Mouse (Mus musculus): Measurements from ENCODE around the gene Il2rb. TPM values are rescaled to one million over a fixed set of nuclear protein-coding genes. Genes with fewer than 3 reads are reported as not detected.

The Il2rb gene
- total RNA-seq, 1 experiment = 0.62 TPM

DNA sequence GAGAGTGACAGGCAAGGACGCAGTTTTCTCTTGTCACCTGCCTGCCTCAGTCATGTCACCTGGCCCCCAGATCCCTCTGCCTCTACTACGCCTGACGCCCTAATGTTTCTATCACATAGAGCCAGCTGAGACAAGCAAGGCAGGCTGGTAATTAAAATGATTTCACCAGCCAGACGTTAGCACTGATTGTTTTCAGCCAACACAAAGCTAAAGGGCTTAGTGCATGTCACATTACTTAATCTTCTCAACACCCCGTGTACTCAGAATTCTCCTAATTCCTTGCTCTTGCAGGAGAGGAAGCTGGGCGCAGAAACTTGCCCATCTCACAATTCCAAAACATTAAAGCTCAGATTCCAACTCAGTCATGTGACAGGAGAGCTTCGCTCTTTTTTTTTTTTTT lies 13.4 kb upstream of the Il2rb start:
- H3K4me3 ChIP-seq (ENCODE audit: insufficient read depth in 1 of 2, low read depth in 1 of 2, low read length in 2 of 2, poor library complexity in 1 of 2, severe bottlenecking in 1 of 2) = no peak overlapping the region
- in situ Hi-C loops (cut with MboI; ENCODE audit: low sequenced_read_pairs in 2 of 2, unreplicated experiment in 2 of 2) = no loop called here
- DNase-seq (ENCODE audit: low read depth, low spot score) = no peak
- no peak for TF ChIP-seq CHD2 (IDR thresholded peaks at IDR 0.05; ENCODE audit: low read depth, low read length)
- TF ChIP-seq ZNF384 (IDR thresholded peaks at IDR 0.05; ENCODE audit: low read depth, low read length) = no peak
- TF ChIP-seq MAFK (IDR thresholded peaks at IDR 0.05; ENCODE audit: insufficient read depth, low read depth, low read length) = no peak
- TF ChIP-seq ZC3H11A (IDR thresholded peaks at IDR 0.05; ENCODE audit: borderline replicate concordance, low read depth, low read length) = no peak
- TF ChIP-seq HCFC1 (IDR thresholded peaks at IDR 0.05; ENCODE audit: borderline replicate concordance, insufficient read depth, low read length) = no peak
- H3K9ac ChIP-seq (ENCODE audit: insufficient read depth, low read depth, low read length, poor library complexity, severe bottlenecking) = no peak overlapping the region
- H3K4me1 ChIP-seq (ENCODE audit: control insufficient read depth in 2 of 2, insufficient read depth in 2 of 2, low read length in 2 of 2, poor library complexity in 1 of 2) = peaks cover 0 to 8% of the 10 kb centered on the region in 2 experiments; a peak in 2 of 4 replicates
- no peak overlapping the region for H3K27ac ChIP-seq (ENCODE audit: insufficient read depth, low read depth, low read length, poor library complexity, severe bottlenecking)
- H3K9me3 ChIP-seq (ENCODE audit: control insufficient read depth, insufficient read depth, low read depth, low read length) = no peaks in the 10 kb centered on the region
- H3K36me3 ChIP-seq (ENCODE audit: control insufficient read depth, insufficient read depth, low read length, poor library complexity, severe bottlenecking) = no peaks in the 10 kb centered on the region

DNA sequence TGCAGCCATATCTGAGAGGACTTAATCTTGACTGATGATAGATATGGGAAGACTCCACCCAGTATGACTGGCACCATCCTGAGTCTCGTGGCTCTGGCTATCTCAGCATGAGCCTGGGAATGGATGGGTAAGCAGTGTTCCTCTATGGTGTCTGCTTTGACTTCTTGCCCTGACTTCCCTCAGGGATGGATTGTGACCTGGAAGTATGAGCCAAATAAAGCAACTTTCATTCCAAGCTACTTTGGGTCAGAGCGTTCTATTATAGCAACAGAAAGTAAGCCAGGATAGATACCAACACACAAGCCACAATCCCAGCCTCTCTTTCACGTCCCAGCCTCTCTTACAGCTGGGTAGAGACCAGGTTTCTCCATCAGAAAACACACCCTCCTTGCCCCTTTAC lies 10.5 kb upstream of the Il2rb start:
- Histone ChIP-seq H3K4me1 (ENCODE audit: control insufficient read depth in 2 of 2, insufficient read depth in 2 of 2, low read length in 2 of 2, poor library complexity in 1 of 2) (peaks cover 0 to 8% of the 10 kb centered on the region in 2 experiments; a peak in 2 of 4 replicates), H3K9me3 (ENCODE audit: control insufficient read depth, insufficient read depth, low read depth, low read length) (no peaks in the 10 kb centered on the region), H3K9ac (ENCODE audit: insufficient read depth, low read depth, low read length, poor library complexity, severe bottlenecking) (no peak overlapping the region), H3K4me3 (ENCODE audit: insufficient read depth in 1 of 2, low read depth in 1 of 2, low read length in 2 of 2, poor library complexity in 1 of 2, severe bottlenecking in 1 of 2) (no peak overlapping the region), H3K27ac (ENCODE audit: insufficient read depth, low read depth, low read length, poor library complexity, severe bottlenecking) (no peak overlapping the region), H3K36me3 (ENCODE audit: control insufficient read depth, insufficient read depth, low read length, poor library complexity, severe bottlenecking) (no peaks in the 10 kb centered on the region)
- TF ChIP-seq MAFK (IDR thresholded peaks at IDR 0.05; ENCODE audit: insufficient read depth, low read depth, low read length) (no peak), ZC3H11A (IDR thresholded peaks at IDR 0.05; ENCODE audit: borderline replicate concordance, low read depth, low read length) (no peak), ZNF384 (IDR thresholded peaks at IDR 0.05; ENCODE audit: low read depth, low read length) (no peak), HCFC1 (IDR thresholded peaks at IDR 0.05; ENCODE audit: borderline replicate concordance, insufficient read depth, low read length) (no peak), CHD2 (IDR thresholded peaks at IDR 0.05; ENCODE audit: low read depth, low read length) (no peak)
- in situ Hi-C loops (cut with MboI; ENCODE audit: low sequenced_read_pairs in 2 of 2, unreplicated experiment in 2 of 2) = no loop called here
- no peak for DNase-seq (ENCODE audit: low read depth, low spot score)

DNA sequence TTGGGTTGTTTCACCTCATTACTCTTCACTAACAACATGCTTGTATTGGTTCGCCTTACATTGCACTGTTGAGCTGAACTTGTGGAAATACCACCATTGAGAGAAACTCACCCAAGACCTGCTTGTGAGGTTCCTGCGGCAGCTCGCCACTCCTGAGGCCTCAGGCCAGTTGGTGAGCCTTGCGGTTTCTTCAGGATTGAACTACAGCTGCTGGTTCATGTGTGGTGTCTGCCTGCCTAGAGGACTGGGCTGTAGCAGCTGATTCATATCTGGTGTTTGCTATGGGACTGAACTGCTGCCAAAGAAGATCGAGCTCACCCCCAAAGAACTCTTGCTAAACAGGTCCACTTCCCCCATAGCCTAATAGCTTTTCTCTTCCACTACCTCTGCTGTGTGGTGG lies 9.7 kb upstream of the Il2rb start:
- no peak for TF ChIP-seq CHD2 (IDR thresholded peaks at IDR 0.05; ENCODE audit: low read depth, low read length)
- TF ChIP-seq HCFC1 (IDR thresholded peaks at IDR 0.05; ENCODE audit: borderline replicate concordance, insufficient read depth, low read length) = no peak
- no peak for TF ChIP-seq MAFK (IDR thresholded peaks at IDR 0.05; ENCODE audit: insufficient read depth, low read depth, low read length)
- no peak for TF ChIP-seq ZNF384 (IDR thresholded peaks at IDR 0.05; ENCODE audit: low read depth, low read length)
- TF ChIP-seq ZC3H11A (IDR thresholded peaks at IDR 0.05; ENCODE audit: borderline replicate concordance, low read depth, low read length) = no peak
- no peak overlapping the region for H3K4me3 ChIP-seq (ENCODE audit: insufficient read depth in 1 of 2, low read depth in 1 of 2, low read length in 2 of 2, poor library complexity in 1 of 2, severe bottlenecking in 1 of 2)
- no peak for DNase-seq (ENCODE audit: low read depth, low spot score)

DNA sequence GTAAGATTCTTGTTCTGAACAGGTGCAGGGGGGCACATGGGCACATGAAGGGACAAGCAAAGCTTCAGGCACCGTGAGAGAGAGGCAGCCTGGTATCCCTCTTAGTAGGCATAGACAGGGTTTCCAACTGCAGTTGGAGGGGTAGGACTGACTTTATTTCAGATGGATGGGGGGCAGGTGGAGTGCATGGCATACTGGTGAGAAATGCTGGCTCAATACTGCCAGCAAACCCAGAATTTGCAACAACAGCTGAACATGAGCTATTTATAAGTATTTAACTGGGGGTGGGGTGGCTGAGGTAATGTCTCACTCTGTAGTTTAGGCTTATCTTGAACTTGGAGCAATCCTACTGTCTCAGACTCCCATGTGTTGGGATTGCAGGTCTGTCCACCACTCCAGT lies 8.9 kb upstream of the Il2rb start:
- no peaks in the 10 kb centered on the region for H3K36me3 ChIP-seq (ENCODE audit: control insufficient read depth, insufficient read depth, low read length, poor library complexity, severe bottlenecking)
- no peaks in the 10 kb centered on the region for H3K9me3 ChIP-seq (ENCODE audit: control insufficient read depth, insufficient read depth, low read depth, low read length)
- no peak overlapping the region for H3K27ac ChIP-seq (ENCODE audit: insufficient read depth, low read depth, low read length, poor library complexity, severe bottlenecking)
- no peaks in the 10 kb centered on the region for H3K4me1 ChIP-seq (ENCODE audit: control insufficient read depth in 2 of 2, insufficient read depth in 2 of 2, low read length in 2 of 2, poor library complexity in 1 of 2)
- TF ChIP-seq CHD2 (IDR thresholded peaks at IDR 0.05; ENCODE audit: low read depth, low read length) (no peak), ZNF384 (IDR thresholded peaks at IDR 0.05; ENCODE audit: low read depth, low read length) (no peak), ZC3H11A (IDR thresholded peaks at IDR 0.05; ENCODE audit: borderline replicate concordance, low read depth, low read length) (no peak), MAFK (IDR thresholded peaks at IDR 0.05; ENCODE audit: insufficient read depth, low read depth, low read length) (no peak)
- in situ Hi-C loops (cut with MboI; ENCODE audit: low sequenced_read_pairs in 2 of 2, unreplicated experiment in 2 of 2) = no loop called here
- DNase-seq (ENCODE audit: low read depth, low spot score) = no peak
- H3K4me3 ChIP-seq (ENCODE audit: insufficient read depth in 1 of 2, low read depth in 1 of 2, low read length in 2 of 2, poor library complexity in 1 of 2, severe bottlenecking in 1 of 2) = no peak overlapping the region
- no peak overlapping the region for H3K9ac ChIP-seq (ENCODE audit: insufficient read depth, low read depth, low read length, poor library complexity, severe bottlenecking)

More for the DNA sequence above, 9.7 kb upstream of the Il2rb start:
- no peaks in the 10 kb centered on the region for H3K36me3 ChIP-seq (ENCODE audit: control insufficient read depth, insufficient read depth, low read length, poor library complexity, severe bottlenecking)
- in situ Hi-C loops (cut with MboI; ENCODE audit: low sequenced_read_pairs in 2 of 2, unreplicated experiment in 2 of 2) = no loop called here
- H3K9ac ChIP-seq (ENCODE audit: insufficient read depth, low read depth, low read length, poor library complexity, severe bottlenecking) = no peak overlapping the region
- H3K27ac ChIP-seq (ENCODE audit: insufficient read depth, low read depth, low read length, poor library complexity, severe bottlenecking) = no peak overlapping the region
- H3K9me3 ChIP-seq (ENCODE audit: control insufficient read depth, insufficient read depth, low read depth, low read length) = no peaks in the 10 kb centered on the region
- peaks cover 0 to 2% of the 10 kb centered on the region in 2 experiments; a peak in 2 of 4 replicates for H3K4me1 ChIP-seq (ENCODE audit: control insufficient read depth in 2 of 2, insufficient read depth in 2 of 2, low read length in 2 of 2, poor library complexity in 1 of 2)

Data from ES-E14 (cell line).